Mouse (Mus musculus): ENCODE results near the gene Tfcp2l1. TPM values are rescaled to one million over a fixed set of nuclear protein-coding genes. Genes with fewer than 3 reads are reported as not detected.
A peak's percentile ranks its signal among the peaks of the same experiment; 100 is the strongest.

Tfcp2l1 gene
- polyA plus RNA-seq, 1 experiment from 2014 or later, result 0.11 TPM

DNA sequence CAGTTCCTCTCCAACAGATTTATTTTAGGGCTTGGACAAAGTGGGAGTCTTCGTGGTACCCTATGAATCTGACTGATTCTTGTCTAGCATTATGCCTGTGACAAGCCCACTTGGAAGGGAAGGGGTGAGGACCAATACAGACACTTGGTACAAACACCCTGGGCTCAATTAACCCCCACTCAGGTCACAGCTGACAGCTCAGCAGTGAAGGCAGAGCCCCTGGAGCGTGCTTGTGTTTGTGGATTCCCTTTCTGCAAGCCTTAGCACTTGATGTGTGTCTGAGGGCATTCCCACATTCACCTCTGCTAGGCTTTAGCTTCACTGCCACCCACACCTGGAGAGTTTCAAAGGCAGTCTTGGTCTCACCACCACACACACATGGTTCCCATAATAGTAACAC is 1.8 kb upstream of the Tfcp2l1 start:
- WGBS, result 42% methylated on average over 2 of the region's 2 CpGs
- H3K36me3 ChIP-seq, result no peaks in the 10 kb centered on the region
- no peak overlapping the region for H3K4me3 ChIP-seq (replicated peaks)
- H3K27me3 ChIP-seq, result peaks cover 39% of the 10 kb centered on the region
- no peak overlapping the region for H3K9ac ChIP-seq (replicated peaks)
- no peak overlapping the region for H3K27ac ChIP-seq
- peaks cover 13% of the 10 kb centered on the region for H3K4me1 ChIP-seq (replicated peaks)
- no peaks in the 10 kb centered on the region for H3K9me3 ChIP-seq
- ATAC-seq, result no peak
- no peak overlapping the region for H3K4me2 ChIP-seq (replicated peaks)

- WGBS, result 87% methylated on average over 2 of the region's 2 CpGs
- no peak for ATAC-seq
Observed at GRCm38 (mm10) chr1:118626452-118626851, 1.3 kb upstream of the Tfcp2l1 start.

DNA sequence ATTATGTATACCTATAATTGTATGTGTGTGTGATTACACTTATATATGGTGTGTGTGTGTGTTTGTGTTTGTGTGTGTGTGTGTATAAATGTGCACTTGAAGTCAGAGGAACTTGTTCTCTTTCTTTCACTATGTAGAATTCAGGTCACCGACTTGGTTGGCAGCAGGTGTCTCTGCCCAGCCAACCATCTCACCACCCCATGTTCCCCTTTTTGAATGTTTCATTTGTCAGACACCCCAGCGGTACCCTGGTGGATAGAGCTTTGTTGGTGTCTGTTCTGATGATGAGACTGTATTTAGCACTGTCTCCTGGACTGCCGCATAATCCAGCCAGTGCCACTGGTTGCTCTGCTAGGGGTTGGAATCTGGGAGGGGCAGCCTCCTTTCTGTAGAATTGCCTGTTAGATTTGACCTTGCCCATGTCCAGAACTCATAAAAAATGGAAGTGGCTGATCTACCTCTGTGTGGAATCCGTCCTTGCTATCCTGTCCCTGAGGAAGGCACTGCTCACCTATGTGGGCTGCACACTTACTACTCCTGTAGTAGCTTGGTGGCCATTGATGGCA is 5.8 kb downstream of the Tfcp2l1 start:
- no peak overlapping the region for H3K4me3 ChIP-seq (replicated peaks)
- H3K27me3 ChIP-seq, result peaks cover 11% of the 10 kb centered on the region; the same call in 1 of the 2 replicates
- H3K9ac ChIP-seq (replicated peaks), result no peak overlapping the region
- H3K9me3 ChIP-seq, result no peaks in the 10 kb centered on the region
- H3K4me2 ChIP-seq (replicated peaks), result no peak overlapping the region
- 0 out of 2 replicates have a peak, but pooled peaks cover under 1% of the 10 kb centered on the region for H3K4me1 ChIP-seq (replicated peaks)
- WGBS, result 86% methylated on average over 4 of the region's 4 CpGs
- no peaks in the 10 kb centered on the region for H3K36me3 ChIP-seq
- no peak overlapping the region for H3K27ac ChIP-seq
- no peak for ATAC-seq

More at GRCm38 (mm10) chr1:118626452-118626851, 1.3 kb upstream of the Tfcp2l1 start:
- no peak overlapping the region for H3K4me3 ChIP-seq (replicated peaks)
- H3K4me1 ChIP-seq (replicated peaks), result peaks cover 13% of the 10 kb centered on the region
- no peaks in the 10 kb centered on the region for H3K9me3 ChIP-seq
- no peak overlapping the region for H3K27ac ChIP-seq
- H3K27me3 ChIP-seq, result peaks cover 39% of the 10 kb centered on the region
- no peak overlapping the region for H3K9ac ChIP-seq (replicated peaks)
- no peak overlapping the region for H3K4me2 ChIP-seq (replicated peaks)
- H3K36me3 ChIP-seq, result no peaks in the 10 kb centered on the region

DNA sequence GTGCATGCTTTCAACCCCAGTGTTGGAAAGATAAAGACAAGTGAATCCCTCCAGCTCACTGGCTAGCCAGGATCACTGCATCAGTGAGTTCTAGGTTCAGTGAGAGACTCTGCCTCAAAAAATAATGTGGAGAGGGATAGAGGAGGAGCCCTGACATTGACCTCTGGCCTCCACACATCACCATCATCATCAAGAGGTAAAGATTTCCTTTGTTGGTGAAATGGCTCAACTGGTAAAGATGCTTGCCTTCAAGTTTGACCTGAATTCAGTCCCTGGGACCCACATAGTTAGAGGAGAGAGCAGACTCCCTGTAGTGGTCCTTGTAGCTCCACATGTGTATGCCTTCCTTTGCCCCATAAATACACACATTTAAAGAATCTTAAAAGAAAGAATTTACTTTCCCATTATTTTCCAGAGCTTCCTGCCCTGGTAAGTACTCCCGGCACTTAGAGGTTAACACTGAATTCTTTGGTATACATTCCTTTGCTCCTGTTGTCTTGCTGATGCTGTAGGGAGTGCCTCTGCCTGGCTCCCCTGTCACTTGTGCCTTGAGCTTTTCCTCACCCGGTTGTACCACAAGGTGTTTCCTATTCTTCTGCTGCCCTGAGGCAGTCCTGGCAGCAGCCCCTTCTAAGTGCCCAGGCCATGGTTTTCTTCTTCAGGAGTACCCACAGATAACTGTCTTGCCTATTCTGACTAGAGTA is 14.7 kb downstream of the Tfcp2l1 start:
- H3K27me3 ChIP-seq, result no peaks in the 10 kb centered on the region
- ATAC-seq, result no peak
- H3K27ac ChIP-seq, result no peak overlapping the region
- H3K4me3 ChIP-seq (replicated peaks), result no peak overlapping the region
- no peaks in the 10 kb centered on the region for H3K9me3 ChIP-seq
- no peaks in the 10 kb centered on the region for H3K36me3 ChIP-seq
- no peak overlapping the region for H3K9ac ChIP-seq (replicated peaks)
- no peaks in the 10 kb centered on the region for H3K4me1 ChIP-seq (replicated peaks)
- WGBS, result 81% methylated on average over 2 of the region's 2 CpGs
- H3K4me2 ChIP-seq (replicated peaks), result no peak overlapping the region

DNA sequence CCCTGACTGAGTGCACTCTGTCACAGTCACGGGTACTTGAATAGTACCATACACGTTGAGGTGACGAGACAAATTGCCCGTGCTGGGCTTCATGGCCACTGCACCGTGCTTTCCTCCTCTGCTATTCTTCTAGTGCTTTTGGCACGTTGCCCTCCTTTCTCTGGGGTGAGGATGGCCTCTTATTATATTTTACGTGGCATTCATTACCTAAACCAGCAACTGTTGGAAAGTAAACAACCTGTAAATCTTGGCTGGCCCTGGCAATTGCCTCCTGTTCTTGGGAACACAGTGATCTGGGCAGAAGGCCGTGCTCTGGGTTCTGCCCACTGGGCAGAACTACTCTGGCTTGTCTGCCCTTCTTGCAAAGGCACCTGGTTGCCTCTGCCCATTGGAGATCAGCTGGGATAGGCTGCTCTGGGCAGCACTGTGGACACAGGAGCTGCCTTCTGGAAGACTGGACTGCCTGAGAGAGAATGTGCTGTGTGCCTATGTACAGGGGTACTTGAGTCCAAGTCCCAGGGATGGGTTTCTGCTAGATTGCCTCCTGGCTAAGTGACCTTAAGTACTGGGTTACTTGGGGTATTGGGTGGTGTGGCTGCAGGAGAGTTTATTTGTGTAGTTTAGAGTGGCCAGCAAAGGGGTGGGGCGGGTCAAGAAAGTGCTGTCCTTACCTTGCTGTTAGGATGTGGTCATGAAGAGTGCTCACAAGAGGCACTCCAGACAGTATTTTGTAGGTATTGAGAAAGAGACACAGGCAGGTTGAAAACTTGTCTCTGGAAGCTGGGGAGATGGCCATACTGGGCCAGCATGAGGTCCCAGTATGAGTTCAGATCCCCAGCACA is 15.6 kb downstream of the Tfcp2l1 start:
- ATAC-seq, result no peak
- WGBS, result 61% methylated on average over 9 of the region's 9 CpGs

GRCm38 (mm10) chr1:118645701-118646100 is 18.0 kb downstream of the Tfcp2l1 start:
- Histone ChIP-seq H3K4me2 (replicated peaks) (no peak overlapping the region), H3K9me3 (no peaks in the 10 kb centered on the region), H3K4me3 (replicated peaks) (no peak overlapping the region), H3K4me1 (replicated peaks) (no peaks in the 10 kb centered on the region), H3K27me3 (no peaks in the 10 kb centered on the region), H3K9ac (replicated peaks) (no peak overlapping the region), H3K27ac (no peak overlapping the region), H3K36me3 (no peaks in the 10 kb centered on the region)
- ATAC-seq, result no peak
- 58% methylated on average over 4 of the region's 4 CpGs for WGBS

More for the DNA sequence above, 15.6 kb downstream of the Tfcp2l1 start:
- Histone ChIP-seq H3K4me2 (replicated peaks) (no peak overlapping the region), H3K9me3 (no peaks in the 10 kb centered on the region), H3K9ac (replicated peaks) (no peak overlapping the region), H3K4me3 (replicated peaks) (no peak overlapping the region), H3K27me3 (no peaks in the 10 kb centered on the region), H3K4me1 (replicated peaks) (no peaks in the 10 kb centered on the region), H3K36me3 (no peaks in the 10 kb centered on the region), H3K27ac (no peak overlapping the region)

DNA sequence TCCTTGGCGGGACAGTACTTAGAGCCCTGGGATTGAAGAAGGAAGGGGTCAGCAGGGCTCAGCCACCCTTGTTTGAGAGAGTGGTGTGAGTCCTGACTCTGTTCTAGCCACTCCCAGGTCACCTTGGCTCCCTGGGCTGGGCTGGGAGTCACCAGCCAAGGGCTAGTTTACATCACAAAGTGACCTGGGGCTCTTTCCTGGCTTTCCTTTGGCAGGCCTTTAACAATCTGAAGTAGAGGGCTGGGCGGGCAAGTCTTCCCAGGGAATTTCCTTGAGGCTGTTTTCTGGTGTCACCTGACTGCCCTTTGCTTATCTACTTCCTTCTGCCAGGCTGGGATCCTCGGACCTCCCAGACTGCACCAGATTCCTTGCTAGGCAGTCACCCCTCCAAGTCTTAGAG is 20.3 kb downstream of the Tfcp2l1 start:
- ATAC-seq, result no peak
- Histone ChIP-seq H3K36me3 (no peaks in the 10 kb centered on the region), H3K27me3 (no peaks in the 10 kb centered on the region), H3K9ac (replicated peaks) (no peak overlapping the region), H3K27ac (no peak overlapping the region), H3K4me1 (replicated peaks) (no peaks in the 10 kb centered on the region), H3K9me3 (no peaks in the 10 kb centered on the region), H3K4me2 (replicated peaks) (no peak overlapping the region), H3K4me3 (replicated peaks) (no peak overlapping the region)
- 36% methylated on average over 3 of the region's 3 CpGs for WGBS

- Histone ChIP-seq H3K4me3 (replicated peaks) (no peak overlapping the region), H3K27ac (no peak overlapping the region), H3K36me3 (no peaks in the 10 kb centered on the region), H3K9me3 (no peaks in the 10 kb centered on the region), H3K4me1 (replicated peaks) (no peaks in the 10 kb centered on the region), H3K4me2 (replicated peaks) (no peak overlapping the region), H3K27me3 (no peaks in the 10 kb centered on the region), H3K9ac (replicated peaks) (no peak overlapping the region)
- WGBS, result 77% methylated on average over 9 of the region's 9 CpGs
- 0 out of 2 replicates have a peak, but pooled peaks have one; percentile 56 for ATAC-seq
Observed at GRCm38 (mm10) chr1:118649933-118650770, 22.4 kb downstream of the Tfcp2l1 start.

GRCm38 (mm10) chr1:118650771-118651080 is 23.0 kb downstream of the Tfcp2l1 start:
- no peaks in the 10 kb centered on the region for H3K36me3 ChIP-seq
- no peak overlapping the region for H3K4me3 ChIP-seq (replicated peaks)
- no peaks in the 10 kb centered on the region for H3K9me3 ChIP-seq
- H3K4me1 ChIP-seq (replicated peaks), result no peaks in the 10 kb centered on the region
- H3K27me3 ChIP-seq, result no peaks in the 10 kb centered on the region
- no peak for ATAC-seq
- WGBS, result 48% methylated on average over 3 of the region's 3 CpGs
- no peak overlapping the region for H3K4me2 ChIP-seq (replicated peaks)
- H3K9ac ChIP-seq (replicated peaks), result no peak overlapping the region
- no peak overlapping the region for H3K27ac ChIP-seq

GRCm38 (mm10) chr1:118658716-118659115 is 31.0 kb downstream of the Tfcp2l1 start:
- no peak overlapping the region for H3K4me3 ChIP-seq (replicated peaks)
- H3K4me1 ChIP-seq (replicated peaks), result no peaks in the 10 kb centered on the region
- H3K27me3 ChIP-seq, result no peaks in the 10 kb centered on the region
- no peaks in the 10 kb centered on the region for H3K9me3 ChIP-seq
- no peak overlapping the region for H3K4me2 ChIP-seq (replicated peaks)
- no peaks in the 10 kb centered on the region for H3K36me3 ChIP-seq
- no peak overlapping the region for H3K27ac ChIP-seq
- no peak for ATAC-seq
- WGBS, result 85% methylated on average over 6 of the region's 6 CpGs
- H3K9ac ChIP-seq (replicated peaks), result no peak overlapping the region

GRCm38 (mm10) chr1:118660880-118661465 is 33.2 kb downstream of the Tfcp2l1 start:
- Histone ChIP-seq H3K4me1 (replicated peaks) (no peaks in the 10 kb centered on the region), H3K27me3 (no peaks in the 10 kb centered on the region), H3K36me3 (no peaks in the 10 kb centered on the region), H3K27ac (no peak overlapping the region), H3K9me3 (no peaks in the 10 kb centered on the region), H3K4me3 (replicated peaks) (no peak overlapping the region), H3K4me2 (replicated peaks) (no peak overlapping the region), H3K9ac (replicated peaks) (no peak overlapping the region)
- no peak for ATAC-seq
- 89% methylated on average over 3 of the region's 3 CpGs for WGBS
